Mouse (Mus musculus) small intestine, adult 2 months (tissue): ENCODE data around the gene Zbed6.

ENCODE experiments used
- CTCF ChIP-seq: fragments of 200-500 bp; IDR thresholded peaks from 2 replicates; pipeline ENCODE4 v1.5.1; 2012; ENCODE audit warnings: low read depth, mild to moderate bottlenecking, control low read depth, inconsistent platforms, low read length, moderate library complexity, mixed read lengths; ENCODE audit not compliant: insufficient replicate concordance, insufficient read length; ENCODE audit errors: extremely low read depth
- POLR2A ChIP-seq: fragments of 200-500 bp; IDR thresholded peaks from 2 replicates; pipeline ENCODE4 v1.6.1; 2012; ENCODE audit warnings: low read depth, mild to moderate bottlenecking, control low read depth, inconsistent platforms, low read length, moderate library complexity

DNA sequence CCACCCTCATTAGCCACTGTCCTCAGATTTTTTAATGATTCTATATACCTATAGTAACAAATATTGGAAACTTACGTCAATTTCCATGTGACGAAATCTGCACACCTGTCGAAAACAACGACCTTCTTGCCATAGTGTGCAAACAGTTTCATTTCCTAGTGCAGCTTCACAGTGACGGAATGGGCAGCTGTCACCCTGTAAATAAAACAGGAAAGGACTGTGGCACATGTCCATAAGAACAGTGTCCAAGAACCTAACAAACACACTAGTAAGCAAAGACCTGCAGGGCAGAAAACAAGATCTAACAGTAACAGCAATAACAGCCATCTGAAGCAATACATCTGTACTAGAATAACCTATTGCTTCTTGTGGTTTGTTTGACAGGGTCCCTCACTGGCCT is 15.0 kb downstream of the Zbed6 start:
- TF ChIP-seq CTCF (no peak), POLR2A (no peak)
